Mouse (Mus musculus) activated CD4-positive, CD25-positive, alpha-beta regulatory T cell (primary cell): ENCODE measurements around the gene Mup20. TPM values are rescaled to one million over a fixed set of nuclear protein-coding genes. Genes with fewer than 3 reads are reported as not detected.

Source experiments
- polyA plus RNA-seq, 2 experiments: library from polyadenylated mRNA; unstranded; fragments of 100-300 nt; shearing (Covaris generic); gene quantifications; one replicate each; pipeline ENCODE4 v1.2.1; 2017

Gene Mup20
- polyA plus RNA-seq, result not detected

DNA sequence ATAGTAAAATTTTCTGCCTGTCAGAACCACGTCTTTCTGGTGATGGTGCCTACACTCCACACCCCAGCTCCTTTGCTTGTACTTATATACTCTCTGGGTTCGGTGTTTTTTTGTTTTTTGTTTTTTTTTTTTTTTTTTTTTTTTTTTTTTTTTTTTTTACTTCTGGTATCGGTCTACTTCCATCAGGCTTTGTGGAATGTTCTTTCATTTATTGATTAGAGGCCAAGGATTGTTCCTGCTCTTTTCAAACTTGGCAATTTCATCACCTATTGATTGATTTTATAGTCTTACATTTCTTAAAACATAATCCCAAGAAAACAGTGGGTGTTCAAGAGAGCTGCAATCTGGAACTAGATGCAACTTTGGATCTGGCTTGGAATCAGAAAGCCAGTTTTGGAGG lies at the start of gene Mup20:
Mup20 (minus strand) TSS at position 101 of the 400 bp plus-strand sequence.

DNA sequence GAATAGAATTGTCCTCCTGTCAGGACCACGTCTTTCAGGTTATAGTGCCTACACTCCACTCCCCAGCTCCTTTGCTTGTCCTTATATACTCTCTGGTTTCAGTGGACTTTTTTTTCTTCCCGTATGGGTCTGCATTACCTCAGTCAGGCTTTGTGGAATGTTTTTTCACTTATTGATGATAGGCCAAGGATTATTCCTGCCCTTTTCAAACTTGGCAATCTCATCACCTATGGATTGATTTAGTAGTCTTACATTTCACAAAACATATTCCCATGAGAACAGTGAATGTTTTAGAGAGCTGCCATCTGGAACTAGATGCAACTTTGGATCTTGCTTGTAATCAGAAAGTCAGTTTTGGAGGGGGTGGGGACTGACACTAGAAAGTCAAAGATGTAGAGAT lies 33.3 kb upstream of the Mup20 start, which contains the start of gene Mup3:
Mup3 (minus strand) TSS at position 102 of the 400 bp plus-strand sequence.

Other genes with a start within 250 kb of the Mup20 start
- under 1 TPM in 1 of 2 experiments, not detected in 1; 0.63 TPM for gene Mup5, start 218.9 kb downstream of the Mup20 start, polyA plus RNA-seq
- not detected for gene Mup3, start 33.2 kb upstream of the Mup20 start, polyA plus RNA-seq
- gene Mup21, start 96.7 kb upstream of the Mup20 start, polyA plus RNA-seq, result not detected
- gene Zfp37, start 176.9 kb upstream of the Mup20 start, polyA plus RNA-seq, result under 1 TPM in 1 of 2 experiments, not detected in 1; 0.45 TPM
- gene Slc31a2, start 208.4 kb upstream of the Mup20 start, polyA plus RNA-seq, result 10 to 100 TPM; 13.7 to 17.0 TPM